Mouse (Mus musculus) forebrain, embryonic 15.5 days (tissue): Measurements from ENCODE around the gene Kazn. TPM values are rescaled to one million over a fixed set of nuclear protein-coding genes. Genes with fewer than 3 reads are reported as not detected.
A peak's percentile ranks its signal among the peaks of the same experiment; 100 is the strongest.

Experiments used
- ATAC-seq: fragments of 200-750 bp; cut with Nextera tagmentation; replicated peaks from 2 replicates; pipeline ENCODE4 v1.8.0; 2017; ENCODE audit warnings: mild to moderate bottlenecking, moderate TSS enrichment, moderate library complexity
- H3K27ac ChIP-seq: fragments of 300-500 bp; sonication (generic); replicated peaks from 2 replicates; pipeline ENCODE4 v1.5.1; 2015; ENCODE audit warnings: mild to moderate bottlenecking, inconsistent platforms
- H3K27me3 ChIP-seq: fragments of 300-500 bp; sonication (generic); 2 replicates; pipeline ENCODE4 v1.6.1; 2015; ENCODE audit warnings: inconsistent platforms
- H3K36me3 ChIP-seq: fragments of 300-500 bp; sonication (generic); 2 replicates; pipeline ENCODE4 v1.6.1; 2015; ENCODE audit warnings: mild to moderate bottlenecking, inconsistent platforms
- H3K4me1 ChIP-seq: fragments of 300-500 bp; sonication (generic); 2 replicates; pipeline ENCODE4 v1.6.1; 2015; ENCODE audit warnings: inconsistent platforms
- H3K4me2 ChIP-seq: fragments of 300-500 bp; sonication (generic); replicated peaks from 2 replicates; pipeline ENCODE4 v1.6.1; 2015; ENCODE audit warnings: mild to moderate bottlenecking, inconsistent platforms
- H3K4me3 ChIP-seq: fragments of 300-500 bp; sonication (generic); 2 replicates; pipeline ENCODE4 v1.5.1; 2015; ENCODE audit warnings: mild to moderate bottlenecking, inconsistent platforms
- H3K9ac ChIP-seq: fragments of 300-500 bp; sonication (generic); replicated peaks from 2 replicates; pipeline ENCODE4 v1.6.1; 2015; ENCODE audit warnings: mild to moderate bottlenecking, inconsistent platforms
- H3K9me3 ChIP-seq: fragments of 300-500 bp; sonication (generic); 2 replicates; pipeline ENCODE4 v1.6.1; 2016; ENCODE audit warnings: inconsistent platforms
- WGBS: fragments of 180-500 bp; shearing (Covaris S2); methylation state at CpG from one replicate; pipeline ENCODE4 v1.1.7; 2015; ENCODE audit warnings: mixed read lengths; 5-methylcytosine and 5-hydroxymethylcytosine counted together
- polyA plus RNA-seq: library from polyadenylated mRNA; unstranded; fragments of >200 nt; fragmentation: Nextera tagmentation; extraction: Ambion mirVana; gene quantifications from 2 replicates; pipeline ENCODE4 v1.2.1, GENCODE M21; 2015

Kazn gene
- polyA plus RNA-seq, 1 experiment from 2014 or later: 25.6 TPM

DNA sequence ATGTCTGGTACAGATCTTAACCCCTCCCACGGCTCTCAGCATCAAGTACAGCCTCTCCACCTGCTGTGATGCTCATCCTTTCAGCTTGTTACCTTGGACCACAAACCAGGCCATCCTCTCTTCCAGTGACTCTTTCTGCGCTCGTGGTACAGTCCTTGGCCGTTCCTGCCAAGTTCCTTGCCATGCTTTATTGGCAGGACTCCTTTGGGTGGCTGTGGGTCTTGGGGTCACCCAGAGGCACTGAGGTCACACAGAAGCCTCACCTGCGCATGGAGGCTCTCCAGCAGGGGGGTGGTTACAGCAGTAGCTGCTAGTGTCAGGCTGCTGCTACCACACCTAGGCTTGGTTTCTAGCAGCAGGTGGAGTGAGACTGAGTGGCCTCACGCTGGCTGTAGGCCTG lies 149.2 kb downstream of the Kazn start:
- peaks cover 13% of the 10 kb centered on the region; the same call in 1 of the 2 replicates for H3K27me3 ChIP-seq
- no peak overlapping the region for H3K4me2 ChIP-seq
- H3K9ac ChIP-seq: no peak overlapping the region
- 68% methylated on average over 6 of the region's 6 CpGs for WGBS
- H3K4me1 ChIP-seq: no peaks in the 10 kb centered on the region
- no peaks in the 10 kb centered on the region for H3K36me3 ChIP-seq
- no peaks in the 10 kb centered on the region for H3K9me3 ChIP-seq
- no peak for ATAC-seq
- no peak overlapping the region for H3K27ac ChIP-seq
- H3K4me3 ChIP-seq: no peak overlapping the region

DNA sequence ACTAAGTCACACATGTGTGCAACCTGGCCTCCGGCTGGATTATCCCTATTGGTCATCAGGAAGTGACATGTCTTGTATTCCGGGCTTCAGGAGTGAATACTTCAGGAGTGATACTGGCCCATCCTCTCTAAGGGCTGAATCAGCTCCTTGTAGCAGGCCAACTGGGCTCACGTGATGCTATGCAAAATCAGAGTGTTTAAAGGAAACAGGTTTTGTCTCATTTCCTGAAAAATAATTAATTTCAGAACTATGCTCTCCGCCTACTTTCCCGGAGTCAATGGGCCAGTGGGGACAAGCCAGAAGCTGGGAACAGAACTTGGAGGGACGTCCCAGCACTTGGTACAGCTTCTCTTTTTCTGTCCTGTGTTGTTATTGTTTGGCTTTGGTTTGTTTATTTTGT lies 150.4 kb downstream of the Kazn start:
- peaks cover 9% of the 10 kb centered on the region for H3K4me1 ChIP-seq
- H3K4me3 ChIP-seq: no peak overlapping the region
- H3K4me2 ChIP-seq: no peak overlapping the region
- 77% methylated on average over 6 of the region's 6 CpGs for WGBS
- H3K9ac ChIP-seq: no peak overlapping the region
- ATAC-seq: no peak
- H3K27ac ChIP-seq: no peak overlapping the region
- H3K9me3 ChIP-seq: no peaks in the 10 kb centered on the region
- no peaks in the 10 kb centered on the region for H3K36me3 ChIP-seq
- peaks cover 24% of the 10 kb centered on the region; the same call in 1 of the 2 replicates for H3K27me3 ChIP-seq

GRCm38 (mm10) chr4:142088409-142088808 lies 150.8 kb downstream of the Kazn start:
- 56% methylated on average over 4 of the region's 4 CpGs for WGBS
- Histone ChIP-seq H3K4me3 (no peak overlapping the region), H3K27ac (no peak overlapping the region), H3K36me3 (no peaks in the 10 kb centered on the region), H3K9me3 (no peaks in the 10 kb centered on the region), H3K4me2 (no peak overlapping the region), H3K27me3 (peaks cover 24% of the 10 kb centered on the region; the same call in 1 of the 2 replicates), H3K9ac (no peak overlapping the region), H3K4me1 (peaks cover 13% of the 10 kb centered on the region)
- no peak for ATAC-seq

- Histone ChIP-seq H3K27me3 (peaks cover 24% of the 10 kb centered on the region; the same call in 1 of the 2 replicates), H3K36me3 (no peaks in the 10 kb centered on the region), H3K4me1 (peaks cover 27% of the 10 kb centered on the region), H3K4me3 (peak overlapping the region; percentile 50), H3K27ac (no peak overlapping the region), H3K9ac (no peak overlapping the region), H3K9me3 (no peaks in the 10 kb centered on the region), H3K4me2 (peak overlapping the region; percentile 77)
- WGBS: 7% methylated on average over 20 of the region's 20 CpGs
- no peak for ATAC-seq
These were observed 154.2 kb downstream of the Kazn start for GRCm38 (mm10) chr4:142084936-142085563.

DNA sequence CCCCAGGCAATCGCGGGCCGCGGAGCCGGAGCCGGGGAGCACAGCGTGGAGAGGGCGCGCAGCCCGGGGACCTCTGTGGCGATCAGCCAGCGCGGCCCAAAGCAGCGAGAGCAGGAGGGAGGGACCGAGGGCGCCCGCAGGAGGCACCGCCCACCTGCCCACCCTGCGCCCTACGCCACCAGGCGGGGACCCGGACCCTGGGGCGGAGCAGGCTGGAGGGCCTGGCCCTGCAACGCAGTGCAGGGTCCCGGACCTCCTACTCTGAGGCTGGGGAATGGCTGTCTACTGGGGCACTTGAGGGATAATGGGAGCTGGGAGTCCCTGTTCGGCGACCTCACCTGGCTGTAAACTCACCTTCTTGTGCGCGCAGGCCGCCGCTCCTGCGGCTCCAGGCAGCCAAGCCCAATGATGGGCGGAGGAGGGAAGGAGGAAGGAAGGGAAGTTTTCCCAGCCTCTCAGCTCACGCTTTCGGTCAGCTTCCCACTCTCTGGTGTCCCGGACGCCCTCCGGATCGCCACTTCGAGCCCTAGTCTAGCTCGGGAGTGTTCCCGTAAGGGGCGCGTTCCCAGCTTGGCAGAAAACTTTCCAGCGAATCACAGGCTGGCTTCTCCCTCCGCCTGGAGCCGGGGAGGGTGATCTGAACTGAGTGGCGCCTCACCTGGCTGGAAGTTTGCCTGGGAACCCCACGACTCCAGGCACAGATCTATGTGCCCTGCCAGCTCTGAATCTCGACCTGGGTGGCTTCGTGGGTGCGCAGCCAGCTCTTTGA lies 154.9 kb downstream of the Kazn start, which contains the start of gene Tmem51:
Gene Tmem51 (minus strand): TSS at position 174 of the 769 bp plus-strand sequence.
- peaks cover 24% of the 10 kb centered on the region; the same call in 1 of the 2 replicates for H3K27me3 ChIP-seq
- H3K36me3 ChIP-seq: no peaks in the 10 kb centered on the region
- H3K27ac ChIP-seq: no peak within 1 kb of the TSS
- peak; percentile 69 for ATAC-seq
- peak within 1 kb of the TSS; percentile 50 for H3K4me3 ChIP-seq
- H3K4me1 ChIP-seq: peaks cover 27% of the 10 kb centered on the region
- WGBS: 2% methylated on average over 38 of the region's 52 CpGs
- peak within 1 kb of the TSS; percentile 77 for H3K4me2 ChIP-seq
- peak within 1 kb of the TSS; percentile 49 for H3K9ac ChIP-seq
- H3K9me3 ChIP-seq: no peaks in the 10 kb centered on the region

- H3K27ac ChIP-seq: no peak overlapping the region
- H3K4me2 ChIP-seq: peak overlapping the region; percentile 77
- peak overlapping the region; percentile 50 for H3K4me3 ChIP-seq
- no peaks in the 10 kb centered on the region for H3K36me3 ChIP-seq
- ATAC-seq: peak; percentile 47; the same call in 1 of the 2 replicates
- peak overlapping the region; percentile 49 for H3K9ac ChIP-seq
- WGBS: under 1% methylated on average over 28 of the region's 29 CpGs
- peaks cover 24% of the 10 kb centered on the region; the same call in 1 of the 2 replicates for H3K27me3 ChIP-seq
- H3K9me3 ChIP-seq: no peaks in the 10 kb centered on the region
- peaks cover 27% of the 10 kb centered on the region for H3K4me1 ChIP-seq
These were observed 155.5 kb downstream of the Kazn start for GRCm38 (mm10) chr4:142083762-142084130.

DNA sequence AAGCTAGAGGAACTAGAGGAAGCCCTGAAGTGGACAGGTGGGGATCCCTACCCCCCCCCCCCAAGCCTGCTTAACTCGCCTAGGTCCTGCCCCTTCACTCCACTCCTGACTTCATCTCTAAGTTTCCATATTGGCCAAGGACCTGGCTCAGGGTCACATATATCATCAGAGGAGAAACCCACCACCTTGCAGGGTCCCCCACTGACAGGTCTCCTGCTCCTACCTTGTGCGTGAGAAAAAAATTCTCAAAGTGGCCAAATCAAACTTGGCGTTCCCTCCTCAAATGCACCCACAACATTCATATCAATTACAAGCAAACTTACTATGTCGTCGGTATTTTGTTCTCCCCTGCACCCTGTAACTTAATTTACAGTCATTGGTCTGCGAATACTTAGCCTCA lies 156.0 kb downstream of the Kazn start:
- no peak for ATAC-seq
- peaks cover 27% of the 10 kb centered on the region for H3K4me1 ChIP-seq
- peaks cover 24% of the 10 kb centered on the region; the same call in 1 of the 2 replicates for H3K27me3 ChIP-seq
- peak overlapping the region; percentile 50; the same call in 1 of the 2 replicates for H3K4me3 ChIP-seq
- 49% methylated on average over 6 of the region's 6 CpGs for WGBS
- H3K9ac ChIP-seq: no peak overlapping the region
- H3K9me3 ChIP-seq: no peaks in the 10 kb centered on the region
- H3K4me2 ChIP-seq: 0 out of 2 replicates have a peak overlapping the region, but pooled peaks have one; percentile 77
- H3K27ac ChIP-seq: no peak overlapping the region
- no peaks in the 10 kb centered on the region for H3K36me3 ChIP-seq

- Histone ChIP-seq H3K4me3 (no peak overlapping the region), H3K9me3 (no peaks in the 10 kb centered on the region), H3K27ac (no peak overlapping the region), H3K36me3 (no peaks in the 10 kb centered on the region), H3K9ac (no peak overlapping the region), H3K4me2 (no peak overlapping the region), H3K27me3 (peaks cover 24% of the 10 kb centered on the region; the same call in 1 of the 2 replicates), H3K4me1 (peaks cover 31% of the 10 kb centered on the region)
- WGBS: 82% methylated on average over 4 of the region's 4 CpGs
- no peak for ATAC-seq
These were observed 156.5 kb downstream of the Kazn start for GRCm38 (mm10) chr4:142082703-142083102.

DNA sequence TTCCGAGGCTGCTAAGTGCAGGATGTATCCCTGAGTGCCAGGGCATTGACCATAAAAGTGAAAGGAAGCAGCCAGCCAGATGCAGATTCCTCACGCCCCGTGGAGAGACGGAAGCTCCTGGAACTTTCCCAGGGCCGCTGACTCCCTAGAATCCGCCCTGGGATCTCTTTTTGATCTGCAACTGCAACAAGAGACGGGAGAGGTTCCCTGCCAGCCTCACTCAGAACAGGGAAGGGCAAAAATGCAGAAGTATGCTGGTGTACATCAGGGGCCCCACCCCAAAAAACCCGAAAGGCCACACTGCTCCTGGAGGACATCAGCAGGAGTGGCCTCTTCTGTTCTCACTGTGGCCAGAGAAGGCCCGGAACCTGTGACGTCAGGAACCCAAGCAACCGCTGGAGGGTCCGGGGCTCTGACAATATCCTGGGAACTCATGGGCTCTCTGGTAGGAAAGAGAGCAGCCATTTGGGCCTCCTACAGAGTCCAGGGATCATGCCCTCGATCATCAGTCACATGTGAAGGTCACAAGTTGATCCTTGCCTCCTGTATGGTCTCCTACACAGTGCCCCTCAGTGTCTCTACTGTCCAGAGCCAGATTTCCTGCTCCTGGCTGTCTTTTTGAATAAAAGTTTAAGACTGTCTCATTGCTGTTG lies 157.4 kb downstream of the Kazn start:
- 64% methylated on average over 13 of the region's 13 CpGs for WGBS
- Histone ChIP-seq H3K9me3 (no peaks in the 10 kb centered on the region), H3K4me1 (peaks cover 37% of the 10 kb centered on the region), H3K36me3 (no peaks in the 10 kb centered on the region), H3K4me3 (no peak overlapping the region), H3K9ac (no peak overlapping the region), H3K27ac (no peak overlapping the region; the same call in 1 of the 2 replicates), H3K4me2 (no peak overlapping the region), H3K27me3 (peaks cover 23% of the 10 kb centered on the region; the same call in 1 of the 2 replicates)
- ATAC-seq: no peak

- H3K4me1 ChIP-seq: peaks cover 37% of the 10 kb centered on the region
- H3K36me3 ChIP-seq: no peaks in the 10 kb centered on the region
- H3K27me3 ChIP-seq: peaks cover 18% of the 10 kb centered on the region; the same call in 1 of the 2 replicates
- no peak overlapping the region for H3K9ac ChIP-seq
- no peaks in the 10 kb centered on the region for H3K9me3 ChIP-seq
- H3K27ac ChIP-seq: no peak overlapping the region
- peak overlapping the region; percentile 11; the same call in 1 of the 2 replicates for H3K4me2 ChIP-seq
- H3K4me3 ChIP-seq: no peak overlapping the region
- WGBS: 44% methylated on average over 18 of the region's 18 CpGs
- peak; percentile 31 for ATAC-seq
These were observed 158.1 kb downstream of the Kazn start for GRCm38 (mm10) chr4:142080901-142081630.

DNA sequence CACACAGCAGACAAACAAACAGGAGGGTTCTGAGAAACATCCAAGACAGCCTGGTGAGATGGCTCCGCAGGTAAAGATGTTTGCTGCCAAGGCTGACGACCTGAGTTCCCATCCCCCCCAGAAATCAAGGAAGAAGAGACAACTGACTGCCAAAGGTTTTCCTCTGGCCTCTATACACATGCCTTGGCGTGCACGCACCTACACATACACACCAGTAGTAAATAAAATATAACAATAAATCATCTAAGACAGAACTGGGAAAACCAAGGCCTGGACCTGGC lies 158.8 kb downstream of the Kazn start:
- H3K4me3 ChIP-seq: no peak overlapping the region
- no peak overlapping the region for H3K9ac ChIP-seq
- peaks cover 16% of the 10 kb centered on the region; the same call in 1 of the 2 replicates for H3K27me3 ChIP-seq
- H3K4me1 ChIP-seq: peaks cover 37% of the 10 kb centered on the region
- no peak overlapping the region for H3K27ac ChIP-seq
- H3K4me2 ChIP-seq: no peak overlapping the region
- WGBS: 73% methylated on average over 4 of the region's 4 CpGs
- no peaks in the 10 kb centered on the region for H3K9me3 ChIP-seq
- no peak for ATAC-seq
- no peaks in the 10 kb centered on the region for H3K36me3 ChIP-seq
